Mouse (Mus musculus) stomach, postnatal 0 days (tissue): ENCODE measurements around the gene Apol7e.
A peak's percentile ranks its signal among the peaks of the same experiment; 100 is the strongest.

Experiments used
- CTCF ChIP-seq: IDR thresholded peaks from 2 replicates; pipeline ENCODE4 v1.5.1; 2016; ENCODE audit warnings: antibody characterized with exemption, low read depth, mild to moderate bottlenecking, moderate library complexity
- EP300 ChIP-seq: optimal IDR thresholded peaks from 2 replicates; pipeline ENCODE3; 2016; ENCODE audit warnings: antibody characterized with exemption

- TF ChIP-seq CTCF (0 out of 2 replicates have a peak, but pooled peaks have one; percentile 19), EP300 (no peak)
These were observed 68.3 kb downstream of the Apol7e start for GRCm38 (mm10) chr15:77766981-77767380.
